Mouse (Mus musculus) inflammation-experienced regulatory T-cells, adult 6 months (primary cell): Measurements from ENCODE around the gene Rdh1. TPM values are rescaled to one million over a fixed set of nuclear protein-coding genes. Genes with fewer than 3 reads are reported as not detected.

Source experiments
- polyA plus RNA-seq, 3 experiments: library from polyadenylated mRNA; unstranded; fragments of 100-300 nt; shearing (Covaris generic); gene quantifications; one replicate each; pipeline ENCODE4 v1.2.1; 2017

Gene Rdh1
- polyA plus RNA-seq, 3 experiments from 2014 or later: 0.28 TPM; not detected in 1

Other genes starting within 250 kb of the Rdh1 start
- not detected for gene Ndufa4l2, start 244.8 kb upstream of the Rdh1 start, polyA plus RNA-seq
- 10 to 100 TPM; 38.2 to 43.2 (median 42.9) TPM for gene Shmt2, start 237.3 kb upstream of the Rdh1 start, polyA plus RNA-seq
- gene Nxph4, start 225.2 kb upstream of the Rdh1 start, polyA plus RNA-seq: not detected
- 1 to 10 TPM in 1 of 3 experiments, under 1 TPM in 1, not detected in 1; 0.04 to 1.4 TPM for gene Lrp1, start 138.6 kb upstream of the Rdh1 start, polyA plus RNA-seq
- 100 to 1,000 TPM; 148 to 195 (median 176) TPM for gene Stat6, start 116.7 kb upstream of the Rdh1 start, polyA plus RNA-seq
- gene Nemp1, start 92.8 kb upstream of the Rdh1 start, polyA plus RNA-seq: 1 to 10 TPM; 3.7 to 5.9 (median 5.7) TPM
- 1 to 10 TPM; 7.5 to 9.5 (median 7.8) TPM for gene Nab2, start 91.2 kb upstream of the Rdh1 start, polyA plus RNA-seq
- gene Myo1a, start 54.6 kb upstream of the Rdh1 start, polyA plus RNA-seq: not detected
- not detected for gene Tac2, start 35.2 kb upstream of the Rdh1 start, polyA plus RNA-seq
- under 1 TPM; 0.31 to 0.95 (median 0.64) TPM for gene Zbtb39, start 20.2 kb upstream of the Rdh1 start, polyA plus RNA-seq
- under 1 TPM; 0.14 to 0.44 (median 0.37) TPM for gene Gpr182, start 8.0 kb upstream of the Rdh1 start, polyA plus RNA-seq
- gene Rdh16f1, start 66 bp downstream of the Rdh1 start, polyA plus RNA-seq: 1 to 10 TPM in 1 of 3 experiments, under 1 TPM in 1, not detected in 1; 0.36 to 1.1 TPM
- gene Rdh9, start 16.7 kb downstream of the Rdh1 start, polyA plus RNA-seq: 1 to 10 TPM in 1 of 3 experiments, not detected in 2; 1.3 TPM
- gene Rdh16, start 41.4 kb downstream of the Rdh1 start, polyA plus RNA-seq: not detected
- not detected for gene Rdh19, start 90.2 kb downstream of the Rdh1 start, polyA plus RNA-seq
- not detected for gene Rdh16f2, start 106.8 kb downstream of the Rdh1 start, polyA plus RNA-seq
- gene Rdh7, start 129.1 kb downstream of the Rdh1 start, polyA plus RNA-seq: not detected
- not detected for gene Sdr9c7, start 138.8 kb downstream of the Rdh1 start, polyA plus RNA-seq
- gene Hsd17b6, start 247.9 kb downstream of the Rdh1 start, polyA plus RNA-seq: not detected